In the genomic region with DNA sequence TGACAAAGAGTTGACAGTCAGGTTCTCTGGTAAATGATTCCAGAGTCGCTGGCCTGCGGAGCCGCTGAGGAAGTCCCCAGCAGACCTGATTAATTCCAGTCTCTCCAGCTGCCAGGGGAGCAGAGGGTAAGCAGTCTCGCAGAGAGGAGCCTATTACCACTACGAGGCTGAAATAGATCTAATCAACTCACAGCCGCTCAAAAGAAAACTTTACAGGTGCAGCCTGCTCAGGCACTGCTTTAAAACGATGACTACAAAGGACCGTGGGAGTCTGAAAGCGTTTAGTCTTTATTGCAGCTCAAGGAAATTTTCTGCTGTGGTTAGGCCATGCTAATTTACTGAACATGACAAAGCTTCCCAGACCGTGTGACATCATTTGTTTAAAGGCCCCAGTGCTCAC, we compare ENCODE assay signal across 10 mouse cellular contexts.
A peak's percentile ranks its signal among the peaks of the same experiment; 100 is the strongest.
DNase-seq lines count a peak whose midpoint lies in the region; ATAC-seq and TF ChIP-seq lines count a peak whose summit lies in the region.
"Had no signal": no experiment of that assay in that cellular context is flagged by ENCODE, and none has a peak within 500 bp of the region (broad histone marks: within the 10 kb centered on the region; RNA-seq: fewer than 3 reads in every experiment).

No protein-coding gene starts in this region.

- H3K36me3 ChIP-seq in embryonic facial prominence, embryonic 10.5 days (replicated peaks): no peaks in the 10 kb centered on the region
- no peaks in the 10 kb centered on the region for H3K36me3 ChIP-seq in forebrain, embryonic 15.5 days
- H3K36me3 ChIP-seq in lung, postnatal 0 days (ENCODE audit: insufficient read depth, low read length): no peaks in the 10 kb centered on the region
- H3K36me3 ChIP-seq: heart, embryonic 13.5 days had no signal

- H3K27me3 ChIP-seq in embryonic facial prominence, embryonic 10.5 days (replicated peaks; ENCODE audit: low read depth, poor library complexity, severe bottlenecking): peaks cover 7% of the 10 kb centered on the region; the same call in 1 of the 2 replicates
- H3K27me3 ChIP-seq in forebrain, embryonic 15.5 days: no peaks in the 10 kb centered on the region
- no peaks in the 10 kb centered on the region for H3K27me3 ChIP-seq in lung, postnatal 0 days (replicated peaks; ENCODE audit: insufficient read depth, low read length)
- H3K27me3 ChIP-seq in cerebellum, adult 2 months (ENCODE audit: control insufficient read depth, insufficient read depth, low read length): no peaks in the 10 kb centered on the region
- H3K27me3 ChIP-seq: heart, embryonic 13.5 days had no signal

- DNase-seq in embryonic facial prominence, embryonic 10.5 days (ENCODE audit: low spot score): peak; percentile 70
- DNase-seq in kidney, postnatal 14 days: peak; percentile 16
- DNase-seq in neural tube, embryonic 10.5 days (ENCODE audit: extremely low spot score, low spot score): peak; percentile 31
- no peak for DNase-seq in lung, postnatal 0 days (ENCODE audit: low spot score)
- no peak for DNase-seq in cerebellum, adult 2 months
- DNase-seq in layer of hippocampus, adult 11-12 months (ENCODE audit: low spot score): no peak
- DNase-seq: lung, postnatal 4 days; thymus, postnatal 36 days had no signal

- H3K4me1 ChIP-seq in embryonic facial prominence, embryonic 10.5 days: peaks cover 19% of the 10 kb centered on the region
- peaks cover 41% of the 10 kb centered on the region for H3K4me1 ChIP-seq in forebrain, embryonic 15.5 days
- no peaks in the 10 kb centered on the region for H3K4me1 ChIP-seq in lung, postnatal 0 days (ENCODE audit: insufficient read depth, low read depth, low read length)
- H3K4me1 ChIP-seq in cerebellum, adult 2 months (ENCODE audit: control insufficient read depth, insufficient read depth, low read length): no peaks in the 10 kb centered on the region; the same call in 1 of the 2 replicates

- 0 out of 2 replicates have a peak, but pooled peaks have one; percentile 14 for ATAC-seq in forebrain, embryonic 15.5 days (replicated peaks)
- ATAC-seq in lung, postnatal 0 days: no peak

- no peak for TF ChIP-seq EP300 in lung, postnatal 0 days (IDR thresholded peaks at IDR 0.05)

- WGBS in embryonic facial prominence, embryonic 10.5 days: 10% methylated on average over 10 of the region's 10 CpGs
- WGBS in forebrain, embryonic 15.5 days: 2% methylated on average over 10 of the region's 10 CpGs
- WGBS in lung, postnatal 0 days: 39% methylated on average over 10 of the region's 10 CpGs
- WGBS in cerebellum, adult 2 months: 32% methylated on average over 10 of the region's 10 CpGs

- no peak overlapping the region for H3K4me2 ChIP-seq in forebrain, embryonic 15.5 days (replicated peaks)
- H3K4me2 ChIP-seq in lung, postnatal 0 days (replicated peaks; ENCODE audit: low read depth, low read length): no peak overlapping the region
- H3K4me2 ChIP-seq: heart, embryonic 13.5 days had no signal

- H3K27ac ChIP-seq in embryonic facial prominence, embryonic 10.5 days (replicated peaks): no peak overlapping the region
- H3K27ac ChIP-seq in forebrain, embryonic 15.5 days (replicated peaks): peak overlapping the region; percentile 79
- H3K27ac ChIP-seq in lung, postnatal 0 days (ENCODE audit: low read length): no peak overlapping the region
- H3K27ac ChIP-seq in cerebellum, adult 2 months (ENCODE audit: insufficient read depth, low read length): no peak overlapping the region
- H3K27ac ChIP-seq: heart, embryonic 13.5 days had no signal

- TF ChIP-seq POLR2A in cerebellum, adult 2 months (IDR thresholded peaks at IDR 0.05; ENCODE audit: borderline replicate concordance, insufficient read depth, low read length): no peak

- H3K9ac ChIP-seq in forebrain, embryonic 15.5 days (replicated peaks): 0 out of 2 replicates have a peak overlapping the region, but pooled peaks have one; percentile 9
- H3K9ac ChIP-seq in lung, postnatal 0 days (replicated peaks; ENCODE audit: low read depth): no peak overlapping the region
- H3K9ac ChIP-seq: heart, embryonic 13.5 days had no signal

- H3K9me3 ChIP-seq in embryonic facial prominence, embryonic 10.5 days: no peaks in the 10 kb centered on the region
- no peaks in the 10 kb centered on the region for H3K9me3 ChIP-seq in forebrain, embryonic 15.5 days
- no peaks in the 10 kb centered on the region for H3K9me3 ChIP-seq in lung, postnatal 0 days (ENCODE audit: low read length)
- H3K9me3 ChIP-seq: heart, embryonic 13.5 days had no signal

- TF ChIP-seq CTCF in lung, postnatal 0 days (IDR thresholded peaks at IDR 0.05): no peak
- no peak for TF ChIP-seq CTCF in cerebellum, adult 2 months (IDR thresholded peaks at IDR 0.05; ENCODE audit: borderline replicate concordance, insufficient read depth, low read depth, low read length)

- H3K4me3 ChIP-seq in embryonic facial prominence, embryonic 10.5 days: no peak overlapping the region
- H3K4me3 ChIP-seq in forebrain, embryonic 15.5 days: no peak overlapping the region
- no peak overlapping the region for H3K4me3 ChIP-seq in lung, postnatal 0 days (ENCODE audit: low read depth, low read length)
- H3K4me3 ChIP-seq in cerebellum, adult 2 months (replicated peaks; ENCODE audit: insufficient read depth, low read depth, low read length): no peak overlapping the region
- H3K4me3 ChIP-seq: heart, embryonic 13.5 days had no signal

Comparison
In these comparisons a context has a peak if more than half of its experiments do, and no peak if none do; other contexts are left out.
1. DNase-seq: peak in embryonic facial prominence, embryonic 10.5 days (single experiment), kidney, postnatal 14 days (single experiment) and neural tube, embryonic 10.5 days (single experiment); none in lung, postnatal 0 days (single experiment), cerebellum, adult 2 months (0 of 2) and layer of hippocampus, adult 11-12 months (single experiment).